Mouse (Mus musculus): ENCODE measurements around the gene Bmp2k. TPM values are rescaled to one million over a fixed set of nuclear protein-coding genes. Genes with fewer than 3 reads are reported as not detected.

Gene Bmp2k
- total RNA-seq, 2 experiments from 2014 or later, result 14.3 to 16.1 TPM

GRCm38 (mm10) chr5:97089426-97089825, 91.9 kb downstream of the Bmp2k start:
- intact Hi-C loops (cut with DNase I), result no loop called here
- DNase-seq, result no peak

DNA sequence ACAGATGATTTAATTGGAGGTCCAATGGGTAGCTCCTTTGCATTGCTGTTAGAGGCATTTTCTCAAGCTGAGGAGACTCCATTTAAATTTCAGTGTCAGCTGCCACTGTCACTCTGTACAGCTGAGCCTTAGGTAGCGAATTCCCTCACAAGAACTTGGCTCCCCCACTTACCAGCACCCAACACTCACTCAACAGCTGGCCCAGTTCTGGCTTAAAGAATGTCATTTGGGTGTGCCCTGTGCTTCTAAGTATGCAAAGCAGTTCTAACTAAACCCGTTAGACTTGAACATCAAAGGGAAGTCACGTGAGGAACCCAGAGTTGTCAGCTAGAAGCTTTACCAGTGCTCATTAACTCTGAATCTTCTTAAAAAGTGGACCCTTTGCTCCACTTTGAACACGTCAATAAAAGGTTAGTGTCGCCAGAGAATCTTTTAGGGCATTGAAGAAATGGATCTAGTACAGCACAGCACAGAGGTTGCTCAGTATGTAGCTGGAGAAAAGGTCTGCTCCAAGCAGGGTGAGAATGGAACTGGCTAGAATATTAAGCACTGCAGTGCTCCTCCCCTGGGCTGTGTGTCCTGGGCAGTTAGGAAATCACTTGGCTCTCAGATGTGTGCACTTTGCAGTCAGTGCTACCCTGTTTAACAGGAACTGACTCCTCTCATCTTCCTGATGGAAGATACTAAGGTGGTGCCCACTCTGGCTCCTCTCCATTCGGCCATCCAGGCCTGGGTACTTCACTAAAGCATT, 92.7 kb downstream of the Bmp2k start:
- intact Hi-C loops (cut with DNase I), result no loop called here
- no peak for DNase-seq

DNA sequence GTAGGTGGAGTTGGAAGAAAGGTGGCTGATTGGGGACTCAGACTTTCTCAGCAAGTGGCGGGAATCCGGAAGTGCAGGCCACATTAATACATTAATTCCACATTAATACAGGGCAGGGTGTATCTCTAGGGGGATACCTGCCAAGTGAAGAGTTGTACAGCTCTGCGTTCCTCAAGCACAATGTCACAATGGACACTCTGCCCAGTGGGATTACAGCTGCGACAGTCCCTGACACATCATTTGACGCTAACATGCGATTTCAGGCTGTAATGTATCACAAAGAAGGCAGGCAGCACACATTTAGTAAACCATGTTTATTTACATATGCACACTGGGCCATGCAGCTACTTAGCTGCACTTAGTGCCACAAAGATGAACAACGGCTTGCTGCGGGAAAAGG, 95.5 kb downstream of the Bmp2k start:
- no peak for DNase-seq
- intact Hi-C loops (cut with DNase I), result no loop called here

GRCm38 (mm10) chr5:97095335-97095734, 97.8 kb downstream of the Bmp2k start:
- DNase-seq, result no peak
- intact Hi-C loops (cut with DNase I), result no loop called here

- no peak for DNase-seq
- intact Hi-C loops (cut with DNase I), result no loop called here
Observed at GRCm38 (mm10) chr5:97097631-97098041, 100.1 kb downstream of the Bmp2k start.

DNA sequence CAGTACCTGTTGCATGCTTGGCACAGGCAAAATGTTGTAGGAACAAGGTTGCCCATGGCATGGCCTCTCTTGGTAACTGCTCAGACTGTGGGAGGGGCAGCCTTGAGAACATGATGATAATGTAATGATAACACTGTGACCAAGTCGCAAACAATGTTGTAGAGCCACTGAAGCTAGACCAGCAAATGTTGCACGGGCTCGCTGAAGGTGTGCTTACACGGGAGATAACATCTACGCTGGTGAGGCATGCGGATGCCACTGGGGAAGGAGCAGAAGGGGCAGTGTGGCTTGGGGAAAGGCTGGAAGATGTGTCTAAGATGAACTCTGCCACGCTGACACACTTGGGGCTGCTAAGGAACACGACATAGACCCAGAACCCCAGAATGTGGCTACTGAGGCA, 102.5 kb downstream of the Bmp2k start:
- no peak for DNase-seq
- intact Hi-C loops (cut with DNase I), result no loop called here

DNA sequence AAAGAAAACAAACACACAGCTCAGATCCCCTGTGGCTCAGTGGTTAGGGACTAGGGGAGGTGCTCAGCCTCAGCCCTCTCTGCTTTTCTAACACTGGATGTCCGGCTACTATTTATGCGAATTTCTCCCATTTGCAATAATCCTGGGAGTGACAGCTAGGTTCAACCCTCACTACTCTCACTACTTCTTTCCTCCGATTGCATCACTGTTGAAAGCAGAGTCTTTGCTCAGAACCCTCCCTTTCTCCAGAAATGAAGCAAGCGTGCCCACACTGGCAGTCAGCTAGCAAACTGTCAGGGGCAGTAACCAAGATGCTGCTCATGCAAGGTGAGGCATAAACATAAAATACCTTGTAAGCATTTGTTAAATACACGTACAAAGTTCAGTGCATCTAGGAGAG, 110.8 kb downstream of the Bmp2k start:
- no peak for DNase-seq
- intact Hi-C loops (cut with DNase I), result no loop called here

DNA sequence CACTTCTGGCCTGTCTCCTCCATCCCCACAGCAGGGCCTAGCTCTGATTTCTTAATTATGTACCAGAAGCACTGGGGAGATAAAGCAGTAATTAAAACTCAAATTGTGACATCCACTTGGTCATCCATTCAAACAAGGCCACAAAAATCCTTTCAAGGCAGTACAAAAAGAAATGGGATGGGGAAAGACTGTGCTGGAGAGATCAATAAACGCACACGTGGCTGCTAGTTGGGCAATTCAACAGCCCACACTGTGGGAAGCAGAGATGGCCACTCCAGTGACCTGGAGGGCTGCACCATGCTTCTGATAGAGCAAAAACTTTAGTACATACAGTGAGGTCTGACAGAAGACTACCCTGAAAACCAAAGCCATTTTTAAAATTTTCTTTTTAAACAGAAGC, 112.6 kb downstream of the Bmp2k start:
- no peak for DNase-seq
- intact Hi-C loops (cut with DNase I), result no loop called here

DNA sequence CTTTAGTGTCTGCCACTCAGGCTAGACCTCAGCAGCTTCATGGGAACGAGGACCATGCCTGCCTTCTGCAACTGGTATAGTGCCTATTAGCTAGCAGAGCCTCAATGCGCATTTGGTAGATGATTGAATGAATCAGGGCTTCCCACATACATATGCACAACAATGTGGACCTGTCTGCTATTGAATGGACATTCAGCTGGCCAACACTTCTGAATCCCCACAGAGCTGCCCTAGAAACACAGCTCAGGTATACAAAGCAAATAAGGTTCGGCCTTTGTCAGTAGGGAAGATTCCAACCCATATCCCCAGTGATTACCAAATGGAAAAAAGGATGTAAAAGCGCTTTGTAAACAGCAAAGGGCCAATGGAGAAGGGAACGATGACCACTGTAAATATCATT, 113.2 kb downstream of the Bmp2k start:
- intact Hi-C loops (cut with DNase I), result no loop called here
- DNase-seq, result no peak

- DNase-seq, result peak; percentile 99
- intact Hi-C loops (cut with DNase I), result no loop called here
Observed at GRCm38 (mm10) chr5:97111207-97111910, 113.9 kb downstream of the Bmp2k start, which contains the start of gene Paqr3. Paqr3 (minus strand) TSS chr5:97111596.

DNA sequence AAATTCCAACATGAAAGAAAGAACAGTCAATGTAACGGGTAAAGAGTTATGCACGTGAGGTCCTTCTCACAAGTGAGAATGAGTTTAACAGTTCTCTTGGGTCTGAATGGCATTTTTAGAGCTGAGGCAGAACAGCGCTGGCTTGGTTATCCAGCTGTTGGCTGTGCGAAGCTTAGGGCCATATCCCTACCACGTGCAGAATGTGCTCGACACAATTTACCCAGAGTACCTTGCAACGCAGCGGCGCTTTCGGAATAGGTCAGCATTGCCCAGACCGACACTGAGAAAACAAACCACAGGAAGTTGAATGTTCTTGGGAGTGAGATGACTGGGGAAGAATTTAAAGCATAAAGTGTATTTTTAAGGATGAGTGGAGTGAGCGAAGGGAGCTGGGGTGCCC, 127.5 kb downstream of the Bmp2k start:
- DNase-seq, result no peak
- intact Hi-C loops (cut with DNase I), result loop anchor here (5.0 to 10.0 kb wide), 3 partner anchors 810 to 1202 kb away; partner anchors contain the start of gene Cfap299

GRCm38 (mm10) chr5:97125459-97125970, 128.0 kb downstream of the Bmp2k start:
- DNase-seq, result no peak
- intact Hi-C loops (cut with DNase I), result loop anchor here (5.0 to 10.0 kb wide), 3 partner anchors 809 to 1202 kb away; partner anchors contain the start of gene Cfap299

GRCm38 (mm10) chr5:97126005-97126404, 128.5 kb downstream of the Bmp2k start:
- intact Hi-C loops (cut with DNase I), result loop anchor here (5.0 to 10.0 kb wide), 3 partner anchors 809 to 1201 kb away; partner anchors contain the start of gene Cfap299
- peak; percentile 68 for DNase-seq

GRCm38 (mm10) chr5:97127284-97127683, 129.8 kb downstream of the Bmp2k start:
- intact Hi-C loops (cut with DNase I), result loop anchor here (5.0 to 10.0 kb wide), 3 partner anchors 808 to 1200 kb away; partner anchors contain the start of gene Cfap299
- DNase-seq, result no peak

GRCm38 (mm10) chr5:97128242-97129226, 131.0 kb downstream of the Bmp2k start:
- intact Hi-C loops (cut with DNase I), result loop anchor here (5.0 to 10.0 kb wide), 3 partner anchors 806 to 1199 kb away; partner anchors contain the start of gene Cfap299
- peak; percentile 75 for DNase-seq

- no peak for DNase-seq
- intact Hi-C loops (cut with DNase I), result loop anchor here (5.0 to 10.0 kb wide), 3 partner anchors 805 to 1198 kb away; partner anchors contain the start of gene Cfap299
Observed at GRCm38 (mm10) chr5:97129589-97129988, 132.1 kb downstream of the Bmp2k start.

- no peak for DNase-seq
- intact Hi-C loops (cut with DNase I), result loop anchor here (10.0 kb wide), 1 partner anchor 469 kb away; no protein-coding TSS in a partner anchor
Observed at GRCm38 (mm10) chr5:97135331-97135730, 137.8 kb downstream of the Bmp2k start.
